Mouse (Mus musculus) testis, adult 2 months (tissue): ENCODE measurements around the gene Gm20865. TPM values are rescaled to one million over a fixed set of nuclear protein-coding genes. Genes with fewer than 3 reads are reported as not detected.
"Not testable (repeated sequence)": the region's sequence is repeated elsewhere in the genome, so short reads cannot be mapped to it uniquely, and the experiment has no call there.

Source experiments
- H3K27ac ChIP-seq: fragments of 200-500 bp; 2 replicates; pipeline ENCODE4 v1.5.1; 2012; ENCODE audit warnings: low read depth, low read length; ENCODE audit not compliant: control insufficient read depth, insufficient read depth
- H3K27me3 ChIP-seq: fragments of 200-500 bp; 2 replicates; pipeline ENCODE4 v1.6.1; 2012; ENCODE audit warnings: mild to moderate bottlenecking, low read length, moderate library complexity; ENCODE audit not compliant: control insufficient read depth, insufficient read depth
- H3K36me3 ChIP-seq: fragments of 200-500 bp; 2 replicates; pipeline ENCODE4 v1.6.1; 2012; ENCODE audit warnings: mild to moderate bottlenecking, low read length; ENCODE audit not compliant: control insufficient read depth, insufficient read depth
- H3K4me1 ChIP-seq: fragments of 200-500 bp; 2 replicates; pipeline ENCODE4 v1.6.1; 2012; ENCODE audit warnings: low read length; ENCODE audit not compliant: control insufficient read depth, insufficient read depth
- H3K4me3 ChIP-seq: fragments of 200-500 bp; 2 replicates; pipeline ENCODE4 v1.5.1; 2012; ENCODE audit warnings: low read depth, mild to moderate bottlenecking, low read length, moderate library complexity, mixed read lengths; ENCODE audit not compliant: control insufficient read depth
- polyA plus RNA-seq: library from polyadenylated mRNA; depleted of rRNA; stranded (reverse); fragments of >200 nt; gene quantifications from 2 replicates; pipeline ENCODE4 v1.2.3, GENCODE M21; 2012; rRNA removed

Gm20865 gene
- 0.43 and 0.84 TPM in 2 replicates for polyA plus RNA-seq

- H3K27ac ChIP-seq, H3K27me3 ChIP-seq, H3K4me3 ChIP-seq, H3K36me3 ChIP-seq, H3K4me1 ChIP-seq: not testable (repeated sequence)
Measured at GRCm38 (mm10) chrY:21241275-21241674, at the start of gene Gm20865. Gene Gm20865, plus strand, starts transcription at chrY:21241575.

Other genes starting within 250 kb of the Gm20865 start
- not detected in 2 replicates for gene Gm29866, start 247.9 kb upstream of the Gm20865 start, polyA plus RNA-seq
- 2.7 and 5.7 TPM in 2 replicates for gene Gm20909, start 77.0 kb upstream of the Gm20865 start, polyA plus RNA-seq